In the genomic region with DNA sequence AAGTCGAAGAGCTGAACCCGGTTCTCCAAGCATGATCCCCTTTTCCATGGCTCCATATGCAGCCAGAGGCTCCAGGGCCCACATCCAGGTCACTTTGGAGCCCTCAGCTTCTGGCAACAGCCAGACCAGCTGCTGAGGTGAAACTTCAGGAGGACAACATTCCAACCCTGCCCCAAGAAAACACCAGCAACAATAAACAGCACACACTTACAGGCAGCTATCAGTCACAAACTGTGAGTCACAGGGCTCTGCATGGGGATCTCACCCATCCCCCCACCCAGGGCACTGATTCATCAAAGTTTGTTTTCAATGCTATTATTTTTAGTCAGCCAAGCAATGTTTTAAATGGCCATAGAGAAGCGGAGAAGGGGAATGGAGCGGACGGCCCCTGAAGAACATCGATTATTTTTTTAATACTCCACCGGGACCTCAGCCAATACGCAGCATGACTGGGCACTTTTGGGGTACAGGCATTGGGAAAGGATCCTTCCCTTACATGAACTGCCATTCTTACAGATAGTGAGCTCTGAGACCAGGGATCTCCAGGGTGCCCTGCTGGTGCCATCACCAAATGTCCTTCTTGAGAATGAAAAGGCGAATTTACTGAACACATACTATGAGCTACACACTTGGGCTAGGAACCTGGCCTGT, we compare ENCODE assay signal across 15 mouse cellular contexts. TPM values are rescaled to one million over a fixed set of nuclear protein-coding genes. Genes with fewer than 3 reads are reported as not detected.
DNase-seq lines count a peak whose midpoint lies in the region; ATAC-seq and TF ChIP-seq lines count a peak whose summit lies in the region.
"Had no signal": no experiment of that assay in that cellular context is flagged by ENCODE, and none has a peak within 500 bp of the region (broad histone marks: within the 10 kb centered on the region; RNA-seq: fewer than 3 reads in every experiment).

No protein-coding gene starts in this region.

- intact Hi-C loops in heart, postnatal 36 days (cut with DNase I), result no loop called here

- H3K4me3 ChIP-seq in kidney, adult 2 months (ENCODE audit: insufficient read depth, low read depth, low read length), result no peak overlapping the region
- no peak overlapping the region for H3K4me3 ChIP-seq in C2C12 (ENCODE audit: insufficient read depth, poor library complexity, severe bottlenecking)
- H3K4me3 ChIP-seq in forebrain, embryonic 15.5 days, result no peak overlapping the region
- H3K4me3 ChIP-seq: erythroblast, embryonic 14.5 days; lung, embryonic 15.5 days; midbrain, embryonic 12.5 days; neural tube, embryonic 13.5 days had no signal

- no peak overlapping the region for H3ac ChIP-seq in C2C12 (ENCODE audit: control insufficient read depth, insufficient read length, low read depth)

- H3K79me2 ChIP-seq in C2C12 (ENCODE audit: control insufficient read depth, insufficient read depth), result peaks cover 39% of the 10 kb centered on the region

- TF ChIP-seq CTCF in kidney, adult 2 months (conservative IDR thresholded peaks at IDR 0.05; ENCODE audit: insufficient read depth, insufficient read length, low read depth, low read length), result no peak
- TF ChIP-seq CTCF in C2C12 (IDR thresholded peaks at IDR 0.05; ENCODE audit: control insufficient read depth, insufficient read depth, insufficient read length), result no peak

- H3K4me2 ChIP-seq in forebrain, embryonic 15.5 days (replicated peaks), result no peak overlapping the region
- H3K4me2 ChIP-seq: lung, embryonic 15.5 days; midbrain, embryonic 12.5 days; neural tube, embryonic 13.5 days had no signal

- H3K27me3 ChIP-seq in kidney, adult 2 months (replicated peaks; ENCODE audit: control insufficient read depth, insufficient read depth, low read length), result no peaks in the 10 kb centered on the region
- no peaks in the 10 kb centered on the region for H3K27me3 ChIP-seq in C2C12 (ENCODE audit: control insufficient read depth, insufficient read depth, insufficient read length)
- 0 out of 2 replicates have a peak, but pooled peaks cover 4% of the 10 kb centered on the region for H3K27me3 ChIP-seq in forebrain, embryonic 15.5 days
- H3K27me3 ChIP-seq: lung, embryonic 15.5 days; neural tube, embryonic 13.5 days had no signal

- no peaks in the 10 kb centered on the region for H3K36me3 ChIP-seq in kidney, adult 2 months (ENCODE audit: control insufficient read depth, insufficient read depth, low read length)
- H3K36me3 ChIP-seq in C2C12 (ENCODE audit: control insufficient read depth, insufficient read depth), result no peaks in the 10 kb centered on the region
- H3K36me3 ChIP-seq in forebrain, embryonic 15.5 days, result no peaks in the 10 kb centered on the region
- H3K36me3 ChIP-seq: lung, embryonic 15.5 days; midbrain, embryonic 12.5 days; neural tube, embryonic 13.5 days had no signal

- no peak overlapping the region for H3K9ac ChIP-seq in forebrain, embryonic 15.5 days (replicated peaks)
- H3K9ac ChIP-seq: lung, embryonic 15.5 days; midbrain, embryonic 12.5 days; neural tube, embryonic 13.5 days had no signal

- H3K27ac ChIP-seq in kidney, adult 2 months (ENCODE audit: insufficient read depth, low read depth, low read length), result peak overlapping the region; percentile 57; the same call in 1 of the 2 replicates
- no peak overlapping the region for H3K27ac ChIP-seq in forebrain, embryonic 15.5 days (replicated peaks)
- H3K27ac ChIP-seq: lung, embryonic 15.5 days; midbrain, embryonic 12.5 days; neural tube, embryonic 13.5 days had no signal

- 71% methylated on average over 9 of the region's 9 CpGs for WGBS in kidney, adult 2 months
- 60% methylated on average over 9 of the region's 9 CpGs for WGBS in forebrain, embryonic 15.5 days

- H3K79me3 ChIP-seq in C2C12 (ENCODE audit: low read depth), result peaks cover 6% of the 10 kb centered on the region

- no peak for TF ChIP-seq POLR2A in kidney, adult 2 months (IDR thresholded peaks at IDR 0.05; ENCODE audit: low read depth, low read length)

- H3K9me3 ChIP-seq in forebrain, embryonic 15.5 days, result no peaks in the 10 kb centered on the region
- H3K9me3 ChIP-seq: lung, embryonic 15.5 days; midbrain, embryonic 12.5 days; neural tube, embryonic 13.5 days had no signal

- peaks cover 56% of the 10 kb centered on the region for H3K4me1 ChIP-seq in kidney, adult 2 months (ENCODE audit: control insufficient read depth, insufficient read depth, low read length)
- H3K4me1 ChIP-seq in forebrain, embryonic 15.5 days, result peaks cover 27% of the 10 kb centered on the region

- peak; percentile 47 for DNase-seq in kidney, adult 2 months
- no peak for DNase-seq in kidney, postnatal 10 days
- peak; percentile 54 for DNase-seq in adipocyte (ENCODE audit: low spot score)
- peak; percentile 11 to 39 for DNase-seq in heart, postnatal 36 days
- DNase-seq in cerebellum, postnatal 36 days, result no peak
- DNase-seq: left cerebral cortex, postnatal 4 days; right cerebral cortex, adult 18-20 months had no signal

- no peak for ATAC-seq in forebrain, embryonic 15.5 days (replicated peaks)
- ATAC-seq: activated CD4-positive, CD25-positive, alpha-beta regulatory T cell, adult 4 months; intestine, embryonic 16.5 days had no signal

TF ChIP-seq in C2C12, 6 proteins besides CTCF, POLR2A, EP300 and RAD21:
- TF ChIP-seq MYOD1 (IDR thresholded peaks at IDR 0.05; ENCODE audit: control insufficient read depth, insufficient read length, low read depth) (no peak), MYOG (IDR thresholded peaks at IDR 0.05; ENCODE audit: control insufficient read depth, extremely low read depth, insufficient read length) (no peak), CEBPB (IDR thresholded peaks at IDR 0.05; ENCODE audit: low read depth) (no peak), USF1 (IDR thresholded peaks at IDR 0.05; ENCODE audit: low read depth) (no peak), MAX (IDR thresholded peaks at IDR 0.05) (no peak), FOSL1 (IDR thresholded peaks at IDR 0.05; ENCODE audit: insufficient read depth, low read length, poor library complexity, severe bottlenecking) (peak; percentile 40)

RNA-seq across cellular contexts. Expression of gene Smad3, which starts 10.0 kb away (rescaled TPM):
- 33.5 and 37.0 TPM in 2 replicates for polyA plus RNA-seq in kidney, adult 2 months (2012; rRNA removed)
- polyA plus RNA-seq in C2C12 (2012; fragmentation: generic; extraction: Trizol), result 6.3 TPM
- 10 to 100 TPM; 12.5 to 13.2 TPM for total RNA-seq in heart, postnatal 36 days (2021)
- polyA plus RNA-seq in forebrain, embryonic 15.5 days (2015; fragmentation: Nextera tagmentation; extraction: Ambion mirVana), result 7.0 and 7.6 TPM in 2 replicates

Comparison
In these comparisons a context has a peak if more than half of its experiments do, and no peak if none do; other contexts are left out.
1. DNase-seq: peak in kidney, adult 2 months (single experiment), adipocyte (single experiment) and heart, postnatal 36 days (2 of 2); none in kidney, postnatal 10 days (single experiment) and cerebellum, postnatal 36 days (0 of 2).